Mouse (Mus musculus) lung, postnatal 25 days (tissue): ENCODE results near the gene Slc12a9.
A peak's percentile ranks its signal among the peaks of the same experiment; 100 is the strongest.

Experiments used
- DNase-seq: peaks from one replicate; pipeline ENCODE4 v3.0.0; 2022; ENCODE audit warnings: low spot score

Gene Slc12a9

DNA sequence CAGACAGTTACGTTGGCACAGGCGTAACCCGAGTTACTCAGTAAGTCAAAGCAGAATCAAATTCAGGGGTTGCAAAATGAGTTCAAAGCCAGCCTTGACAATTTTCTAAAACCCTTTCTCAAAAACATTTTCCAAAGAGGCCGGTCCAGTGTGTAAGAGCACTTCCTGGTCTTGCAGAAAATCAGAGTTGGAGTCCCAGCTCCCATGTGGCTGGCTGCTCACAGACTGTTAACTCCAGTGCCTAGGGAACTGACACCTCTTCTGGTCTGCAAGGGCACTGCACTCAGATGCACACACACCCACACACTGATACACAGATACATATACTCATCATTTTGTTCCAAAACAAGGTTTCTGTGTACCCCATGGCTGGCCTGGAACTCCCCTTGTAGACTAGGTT, 25.0 kb downstream of the Slc12a9 start:
- no peak for DNase-seq

DNA sequence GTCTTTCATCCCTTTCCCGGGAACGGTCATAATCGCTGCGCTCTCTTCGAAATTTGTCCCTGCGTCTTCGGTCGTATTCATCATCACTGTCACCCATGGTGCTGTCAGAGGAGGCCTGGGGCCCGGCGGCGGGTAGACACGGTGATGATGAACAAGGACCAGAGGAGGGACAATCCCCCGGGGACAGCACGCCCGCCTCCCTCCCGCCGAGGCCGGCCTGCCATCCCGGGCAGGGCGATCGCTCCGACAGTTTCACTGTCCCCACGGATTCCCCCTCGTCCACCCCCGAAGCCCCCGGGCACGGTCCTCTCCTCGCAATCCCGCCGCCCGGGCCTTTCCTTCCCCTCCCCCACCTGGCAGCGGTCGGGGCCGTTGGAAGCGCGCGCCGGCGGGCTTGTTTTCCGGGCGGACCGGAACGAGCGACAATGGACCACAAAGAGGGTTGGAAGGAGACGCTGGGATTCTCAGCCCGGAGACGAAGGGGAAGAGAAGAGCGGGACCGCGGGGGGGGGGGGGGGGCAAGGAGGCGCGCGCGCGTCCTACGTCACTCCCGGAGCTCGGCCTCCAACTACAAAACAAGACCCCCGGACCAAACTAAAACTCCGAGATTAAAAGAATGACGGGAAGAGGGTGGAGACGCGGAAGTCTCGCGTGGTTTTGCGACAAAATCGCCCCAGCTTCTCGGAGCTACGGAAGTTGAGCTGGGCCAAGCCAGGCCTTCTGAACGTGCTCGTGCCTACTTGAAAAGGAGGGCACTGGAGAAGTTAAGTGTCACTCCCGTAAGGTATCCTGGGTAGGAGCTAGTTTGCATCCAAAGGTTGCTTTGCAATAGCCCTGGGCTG, 26.1 kb downstream of the Slc12a9 start, which contains the start of gene Srrt:
TSS of gene Srrt (minus strand) at position 604 of the 842 bp plus-strand sequence.
- DNase-seq = peak; percentile 94

DNA sequence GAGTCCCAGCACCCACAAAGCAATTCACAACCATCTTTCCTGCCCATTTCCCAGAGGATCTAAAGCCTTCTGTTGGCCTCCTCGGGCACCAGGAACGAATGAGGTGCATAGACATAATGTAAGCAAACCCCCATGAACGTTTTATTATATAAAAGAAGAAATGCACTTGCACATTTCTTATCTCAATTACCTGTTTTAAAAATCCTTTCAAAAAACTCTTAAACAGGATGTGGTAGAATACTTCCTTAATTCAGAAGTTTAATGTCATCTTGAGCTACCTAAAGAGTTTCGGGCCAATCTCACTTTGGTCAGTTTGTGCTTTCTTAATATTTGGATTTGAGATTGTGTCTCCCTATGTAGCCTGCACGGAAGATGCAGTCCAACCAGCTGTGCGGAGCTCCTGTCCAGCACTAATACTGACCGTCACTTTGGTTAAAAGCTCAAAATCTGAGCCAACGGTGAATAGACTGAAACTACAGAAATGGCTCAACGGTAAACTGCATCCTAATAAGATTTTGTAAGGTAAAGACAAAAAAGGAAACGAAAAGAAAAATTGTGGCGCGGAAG, 26.9 kb downstream of the Slc12a9 start:
- no peak for DNase-seq

DNA sequence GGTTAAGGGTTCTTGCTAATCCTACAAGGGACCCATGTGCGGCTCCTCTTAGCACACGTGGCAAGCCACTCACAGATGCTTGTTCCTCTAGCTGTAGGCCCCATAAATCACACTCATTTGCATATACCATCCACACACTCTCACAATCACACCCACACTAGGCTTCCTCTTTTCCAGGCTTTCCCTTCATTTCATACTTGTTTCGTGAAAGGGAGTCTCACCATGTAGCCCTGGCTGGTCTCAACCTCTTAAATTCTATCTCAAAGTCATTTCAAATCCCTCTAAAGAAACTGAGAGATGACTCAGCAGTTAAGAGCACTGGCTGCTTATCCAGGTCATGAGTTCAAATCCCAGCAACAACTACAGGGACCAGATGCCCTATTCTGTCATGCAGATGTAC, 27.6 kb downstream of the Slc12a9 start:
- DNase-seq = no peak

DNA sequence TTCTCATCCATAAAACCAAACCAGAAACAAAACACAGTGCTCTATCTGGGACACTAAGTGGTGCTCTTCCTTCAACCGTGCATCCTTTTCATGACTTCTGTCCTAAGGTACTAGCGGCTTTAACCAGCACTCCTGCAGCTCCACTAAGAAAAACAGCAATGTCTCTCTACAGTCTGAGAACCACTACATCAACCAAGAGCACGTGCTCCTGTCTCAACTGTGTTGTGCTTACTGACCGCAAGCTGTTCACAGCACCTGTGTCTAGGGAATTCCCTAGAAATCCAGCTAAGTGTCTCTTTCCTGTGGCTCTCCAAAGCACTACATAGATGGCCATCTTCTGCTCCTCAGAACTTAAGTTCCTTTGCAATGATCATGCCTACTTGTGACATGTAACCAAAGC, 28.6 kb downstream of the Slc12a9 start:
- DNase-seq = no peak

DNA sequence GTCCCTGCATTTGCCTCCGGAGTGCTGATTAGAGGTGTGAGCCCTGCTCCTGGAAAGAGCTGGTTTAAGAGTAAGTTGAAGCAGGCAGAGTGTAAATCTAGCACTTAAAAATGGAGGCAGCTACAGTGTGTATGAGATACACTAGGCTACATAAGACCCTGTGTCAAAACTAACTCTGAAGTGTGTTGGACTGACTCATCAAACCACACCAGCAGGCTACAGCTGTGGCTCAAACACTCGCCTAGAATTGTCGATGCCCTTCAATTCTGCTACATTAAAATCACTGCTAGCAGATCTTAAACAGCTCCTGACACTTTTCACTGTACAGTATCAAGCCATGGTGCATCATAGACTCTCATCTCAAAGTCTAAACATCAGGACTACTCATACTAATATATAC, 29.2 kb downstream of the Slc12a9 start:
- no peak for DNase-seq

DNA sequence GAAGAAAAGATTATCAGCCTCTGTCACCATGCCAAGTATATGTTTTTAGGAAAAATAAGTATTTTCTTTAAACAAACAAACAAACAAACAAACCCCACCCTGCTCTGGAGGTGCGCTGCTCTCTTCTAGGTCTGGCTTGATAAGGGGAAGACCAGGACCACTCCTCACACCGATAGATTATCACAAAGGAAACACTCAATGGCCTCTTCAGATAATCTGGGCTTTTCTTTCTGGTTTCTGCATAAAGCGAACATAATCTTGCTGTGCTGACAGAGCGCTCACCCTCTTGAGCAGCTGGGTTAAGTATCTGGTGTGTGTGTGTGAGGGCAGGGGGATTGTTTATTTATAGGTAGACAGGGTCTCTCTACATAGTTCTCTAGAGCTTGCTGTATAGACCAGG, 29.8 kb downstream of the Slc12a9 start:
- DNase-seq = no peak

DNA sequence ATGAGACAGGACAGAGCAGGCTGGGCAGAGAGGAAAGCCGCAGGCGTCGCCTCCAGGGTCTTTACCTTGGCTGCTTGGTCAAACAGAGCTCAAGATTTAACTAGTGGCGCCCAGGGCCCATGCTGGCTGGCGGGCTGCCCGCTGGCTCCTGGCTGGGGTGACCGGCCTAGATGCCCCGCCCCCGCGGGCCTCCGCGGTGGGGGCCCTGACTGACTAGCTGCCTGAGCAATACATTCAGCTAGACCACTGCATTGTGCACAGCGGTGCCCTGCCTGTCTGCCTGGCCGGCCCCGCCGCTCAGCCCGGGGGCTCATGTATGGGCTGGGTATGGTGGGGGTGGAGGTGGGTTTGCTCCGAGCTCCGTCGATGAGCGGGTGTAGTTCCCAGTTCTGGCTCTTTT, 32.1 kb downstream of the Slc12a9 start:
- DNase-seq = no peak

DNA sequence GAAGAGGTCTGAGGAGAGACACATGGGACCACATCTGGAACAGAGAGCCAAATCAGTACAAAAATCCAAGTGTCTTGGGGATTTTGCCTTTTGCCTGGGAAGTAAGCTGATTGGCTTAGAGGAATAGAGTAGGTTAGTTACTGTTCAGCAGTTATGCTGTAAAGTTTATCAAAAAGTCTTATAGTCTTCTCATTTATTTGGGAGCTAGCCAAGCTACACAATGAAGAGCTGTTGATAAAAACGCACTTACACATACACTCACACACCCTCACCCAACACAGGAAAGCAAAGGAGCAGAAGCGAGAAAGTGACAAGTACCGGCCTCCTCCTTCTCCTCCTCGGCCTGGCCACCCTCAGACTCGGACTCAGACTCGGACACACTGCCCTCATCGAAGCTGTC, 34.2 kb downstream of the Slc12a9 start:
- DNase-seq = no peak

DNA sequence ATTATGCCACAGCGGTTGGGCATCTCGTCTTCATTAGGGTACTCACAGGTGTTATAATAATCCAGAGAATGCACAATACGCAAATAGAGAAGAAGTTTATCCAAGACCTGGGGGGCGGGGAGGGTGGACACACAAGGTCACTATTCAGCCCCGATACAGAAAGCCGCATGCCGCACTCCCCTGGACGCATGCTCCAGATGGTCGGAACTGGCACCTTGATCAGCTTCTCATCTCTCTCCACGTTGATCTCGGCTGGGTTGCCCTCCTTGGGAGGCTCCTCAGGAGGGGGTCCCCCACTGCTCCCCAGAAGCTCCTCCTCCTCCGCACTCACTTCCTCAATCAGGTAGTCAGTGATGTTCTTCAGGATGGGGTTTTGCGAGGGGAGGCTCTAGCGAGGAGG, 36.3 kb downstream of the Slc12a9 start:
- DNase-seq = no peak

DNA sequence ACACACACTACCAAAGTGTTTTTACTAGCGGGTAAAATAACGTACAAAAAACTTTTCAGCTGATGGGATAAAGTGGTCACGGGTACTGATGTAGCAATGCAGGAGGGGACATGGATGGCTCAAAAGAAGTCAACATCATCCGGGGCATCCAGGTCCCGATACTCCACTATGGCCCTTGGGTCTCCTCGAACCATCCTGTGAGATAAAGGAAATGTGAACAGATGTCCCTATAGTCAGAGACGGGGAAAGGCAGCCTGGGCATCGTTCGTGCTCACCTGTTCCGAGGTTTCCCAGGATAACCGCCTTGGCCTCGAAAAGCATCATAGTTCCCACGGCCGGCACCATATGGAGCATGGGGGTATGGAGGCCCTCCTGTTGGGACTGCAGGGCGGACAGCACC, 37.7 kb downstream of the Slc12a9 start:
- no peak for DNase-seq

DNA sequence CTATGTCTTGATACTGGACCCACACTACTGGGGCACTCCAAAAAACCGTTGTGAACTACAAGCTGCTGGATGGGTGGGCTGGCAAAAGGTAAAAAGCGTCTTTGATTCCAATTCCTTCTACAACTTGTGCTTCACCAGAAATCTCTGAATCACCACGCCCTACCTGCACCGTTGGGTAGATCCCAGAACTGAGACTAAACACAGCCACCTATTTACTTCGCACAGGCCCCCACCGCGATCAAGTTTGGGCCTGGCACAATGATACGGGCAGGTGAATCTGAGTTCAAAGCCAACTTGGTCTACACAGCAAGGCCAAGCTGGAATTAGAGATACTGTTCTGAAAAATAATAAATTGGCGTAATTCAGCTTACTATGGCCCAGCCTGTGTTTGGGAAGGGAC, 38.1 kb downstream of the Slc12a9 start:
- no peak for DNase-seq

DNA sequence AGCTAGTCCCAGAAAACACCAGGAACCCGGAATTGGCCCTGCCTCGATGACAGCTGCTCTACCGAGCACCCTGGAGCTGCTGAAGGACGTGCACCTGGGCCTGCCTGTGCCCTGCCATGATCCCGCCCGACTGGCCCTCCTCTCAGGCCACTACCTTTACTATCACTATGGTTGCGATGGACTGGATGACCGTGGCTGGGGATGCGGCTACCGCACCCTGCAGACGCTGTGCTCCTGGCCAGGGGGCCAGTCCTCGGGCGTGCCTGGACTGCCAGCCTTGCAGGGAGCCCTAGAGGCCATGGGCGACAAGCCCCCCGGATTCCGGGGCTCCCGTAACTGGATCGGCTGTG, 38.7 kb downstream of the Slc12a9 start:
- DNase-seq = no peak

DNA sequence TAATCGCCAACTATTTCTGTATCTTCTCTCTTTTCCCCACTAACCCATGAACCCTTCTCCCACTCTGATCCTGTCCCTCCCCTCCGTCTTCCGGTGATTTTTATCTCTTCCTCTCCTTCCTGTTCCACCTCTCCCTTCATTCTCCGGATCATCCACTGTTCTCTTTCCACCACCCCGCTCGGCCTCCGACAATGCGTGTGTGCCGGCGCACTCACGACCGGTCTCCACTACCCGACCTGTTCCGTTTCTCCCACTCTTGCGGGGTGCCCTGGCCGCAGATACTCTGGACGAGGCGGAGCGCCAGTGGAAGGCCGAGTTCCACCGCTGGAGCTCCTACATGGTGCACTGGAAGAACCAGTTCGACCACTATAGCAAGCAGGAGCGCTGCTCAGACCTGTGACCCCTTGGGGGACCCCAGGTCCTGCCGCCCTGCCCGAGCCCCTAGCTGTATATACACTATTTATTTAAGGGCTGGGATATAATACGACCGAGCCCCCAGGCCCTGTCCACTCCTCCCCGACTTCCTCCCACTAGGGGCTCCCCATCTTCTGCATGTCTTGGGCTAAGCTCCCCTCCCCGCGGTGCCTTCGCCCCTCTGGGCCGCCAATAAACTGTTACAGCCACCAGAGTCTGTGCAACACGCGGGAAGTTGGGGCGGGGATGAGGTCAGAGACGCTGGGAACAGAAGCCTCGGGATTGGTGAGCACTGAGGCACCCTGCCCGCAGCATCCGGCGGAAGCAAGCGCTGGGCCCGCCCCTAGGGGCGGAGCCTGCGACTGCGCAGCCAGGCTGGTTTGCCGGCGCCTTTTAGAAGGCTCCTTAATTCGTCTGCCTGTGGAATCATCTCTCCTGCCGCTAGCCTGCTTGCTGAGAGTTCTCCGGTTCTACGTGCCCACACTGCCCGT, 39.3 kb downstream of the Slc12a9 start, which contains the start of gene Ufsp1:
TSS of gene Ufsp1 (plus strand) at position 791 of the 905 bp plus-strand sequence.
- peak; percentile 96 for DNase-seq

DNA sequence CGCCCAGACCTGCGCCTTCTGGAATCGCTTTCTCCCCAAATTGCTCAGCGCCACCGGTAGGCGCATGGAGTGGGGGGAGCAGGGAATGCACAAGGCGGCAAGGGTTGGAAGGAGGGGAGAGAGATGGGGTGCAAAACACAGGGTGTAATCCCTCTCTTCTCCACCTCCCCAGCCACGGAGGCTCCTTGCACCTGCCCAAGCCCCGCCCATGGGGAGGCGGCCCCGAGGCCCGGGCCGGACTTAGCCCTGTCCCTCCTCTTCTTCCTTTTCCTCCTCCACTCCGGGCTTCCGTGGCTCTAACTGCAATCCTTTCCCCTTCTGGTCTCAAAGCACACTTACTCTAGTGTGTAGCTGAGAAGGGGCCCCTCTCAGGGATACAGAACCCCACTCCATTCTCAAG, 40.1 kb downstream of the Slc12a9 start:
- DNase-seq = peak; percentile 84

DNA sequence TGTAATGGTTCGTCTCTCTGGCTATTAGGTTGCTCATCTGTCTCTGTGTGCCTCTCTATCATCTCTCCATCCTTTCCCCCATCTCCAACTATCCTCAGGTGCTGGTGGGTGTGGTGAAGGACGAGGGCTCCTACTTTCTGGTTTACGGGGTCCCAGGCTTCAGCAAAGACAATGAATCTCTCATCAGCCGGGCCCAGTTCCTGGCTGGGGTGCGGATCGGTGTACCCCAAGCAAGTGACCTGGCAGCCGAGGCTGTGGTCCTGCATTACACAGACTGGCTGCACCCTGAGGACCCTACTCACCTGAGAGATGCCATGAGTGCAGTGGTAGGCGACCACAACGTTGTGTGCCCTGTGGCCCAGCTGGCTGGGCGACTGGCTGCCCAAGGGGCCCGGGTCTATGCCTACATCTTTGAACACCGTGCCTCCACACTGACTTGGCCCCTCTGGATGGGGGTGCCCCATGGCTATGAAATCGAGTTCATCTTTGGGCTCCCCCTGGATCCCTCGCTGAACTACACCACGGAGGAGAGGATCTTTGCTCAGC, 41.9 kb downstream of the Slc12a9 start:
- no peak for DNase-seq

DNA sequence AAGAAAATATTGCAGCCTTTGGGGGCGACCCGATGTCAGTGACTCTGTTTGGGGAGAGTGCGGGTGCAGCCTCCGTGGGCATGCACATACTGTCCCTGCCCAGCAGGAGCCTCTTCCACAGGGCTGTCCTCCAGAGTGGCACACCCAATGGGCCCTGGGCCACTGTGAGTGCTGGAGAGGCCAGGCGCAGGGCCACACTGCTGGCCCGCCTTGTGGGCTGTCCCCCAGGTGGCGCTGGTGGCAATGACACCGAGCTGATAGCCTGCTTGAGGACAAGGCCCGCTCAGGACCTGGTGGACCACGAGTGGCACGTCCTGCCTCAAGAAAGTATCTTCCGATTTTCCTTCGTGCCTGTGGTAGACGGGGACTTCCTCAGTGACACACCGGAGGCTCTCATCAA, 42.7 kb downstream of the Slc12a9 start:
- DNase-seq = peak; percentile 69

DNA sequence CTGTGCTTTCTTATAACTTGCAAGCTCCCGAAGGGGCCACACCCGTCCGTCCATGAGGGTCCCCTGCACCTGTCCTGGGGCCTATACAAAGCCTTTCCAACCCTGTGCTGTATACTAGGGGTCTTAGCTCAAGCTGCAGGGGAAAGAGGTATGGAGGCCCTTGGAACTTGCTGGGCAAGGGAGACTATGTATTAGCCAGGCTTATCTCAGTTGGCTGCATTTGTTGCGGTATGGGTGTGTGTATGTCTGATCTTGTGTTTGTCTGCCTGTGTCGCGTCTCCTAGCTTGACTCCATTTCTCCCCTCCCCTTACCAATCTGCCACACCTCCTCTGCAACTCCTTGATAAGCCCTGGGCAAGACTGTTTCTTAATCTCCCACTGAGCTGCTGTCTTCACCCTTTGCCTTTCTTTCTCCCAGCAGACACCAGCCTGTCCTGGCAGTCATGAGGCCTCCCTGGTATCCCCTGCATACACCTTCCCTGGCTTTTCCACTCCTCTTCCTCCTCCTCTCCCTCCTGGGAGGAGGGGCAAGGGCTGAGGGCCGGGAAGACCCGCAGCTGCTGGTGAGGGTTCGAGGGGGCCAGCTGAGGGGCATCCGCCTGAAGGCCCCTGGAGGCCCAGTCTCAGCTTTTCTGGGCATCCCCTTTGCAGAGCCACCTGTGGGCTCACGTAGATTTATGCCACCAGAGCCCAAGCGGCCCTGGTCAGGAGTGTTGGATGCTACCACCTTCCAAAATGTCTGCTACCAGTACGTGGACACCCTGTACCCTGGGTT, 43.6 kb downstream of the Slc12a9 start:
- DNase-seq = no peak

DNA sequence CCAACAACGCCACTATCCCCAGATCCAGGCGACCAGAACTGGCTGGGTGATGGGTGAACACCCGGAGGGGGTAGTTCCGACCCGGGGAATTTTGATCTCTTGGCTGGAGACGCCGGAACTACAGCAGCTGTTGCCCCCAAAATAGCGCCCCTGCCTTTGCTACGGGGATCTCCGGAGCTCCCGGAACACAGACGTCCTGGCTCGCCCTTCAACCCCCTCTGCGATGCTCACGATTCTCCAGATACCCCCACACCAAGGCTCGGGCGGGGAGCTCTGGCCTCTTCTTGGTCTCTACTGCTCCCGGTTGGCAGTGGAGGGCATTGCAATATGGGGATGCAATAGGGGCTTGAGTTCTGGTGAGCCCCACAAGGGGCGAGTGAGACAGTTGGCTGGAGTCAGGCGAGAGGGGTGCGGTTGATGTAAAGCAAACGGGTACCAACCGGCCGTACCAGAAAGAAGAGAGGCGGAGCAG, 44.4 kb downstream of the Slc12a9 start:
- no peak for DNase-seq

DNA sequence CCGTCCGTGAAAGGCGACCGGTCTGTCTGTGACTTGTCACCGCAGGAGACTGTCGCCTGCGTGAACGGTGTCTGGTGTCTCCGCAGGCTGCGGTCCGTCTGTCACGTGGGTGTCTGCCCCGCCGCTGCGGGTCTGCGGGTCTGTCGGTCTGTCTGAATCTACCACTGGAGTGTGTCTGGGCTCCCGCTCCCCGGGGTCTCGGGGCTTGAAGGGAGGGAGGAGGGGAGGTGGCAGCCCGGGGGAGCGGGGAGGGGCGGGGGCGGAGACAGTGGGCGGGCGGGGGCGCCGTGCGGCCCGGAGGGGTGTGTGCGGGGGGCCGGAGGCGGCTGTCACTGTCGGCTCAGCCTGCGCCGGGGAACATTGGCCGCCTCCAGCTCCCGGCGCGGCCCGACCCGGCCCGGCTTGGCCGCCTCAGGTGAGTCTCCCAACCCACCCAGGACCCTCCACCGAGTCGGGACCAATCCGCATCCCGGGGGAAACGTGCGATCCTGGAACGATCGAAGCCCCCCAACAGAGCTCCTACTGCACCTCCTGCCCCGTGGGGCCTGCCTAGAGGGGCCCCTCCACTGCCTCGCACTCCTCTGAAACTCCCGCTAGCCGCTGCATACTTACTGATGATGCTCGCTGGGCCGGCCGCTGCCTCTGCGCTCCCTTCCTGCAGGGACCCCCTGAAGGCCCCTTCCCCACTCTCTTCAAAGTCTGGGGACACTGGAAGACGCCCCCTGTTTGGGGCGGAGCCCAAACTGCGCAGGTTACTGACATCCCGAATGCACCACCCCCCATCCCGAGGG, 45.2 kb downstream of the Slc12a9 start:
- no peak for DNase-seq
